In genomic region chr14:76868131-76868530, GRCm38 (mm10) we compare ENCODE assay signal across 23 mouse cellular contexts.
DNase-seq lines count a peak whose midpoint lies in the region; TF ChIP-seq lines count a peak whose summit lies in the region.
"Had no signal": no experiment of that assay in that cellular context is flagged by ENCODE, and none has a peak within 500 bp of the region (broad histone marks: within the 10 kb centered on the region; RNA-seq: fewer than 3 reads in every experiment).

No protein-coding gene starts in this region.

- intact Hi-C loops in gastrocnemius, adult 2 months (cut with DNase I): loop anchor here (5.0 kb wide), 1 partner anchor 36 kb away; no protein-coding TSS in a partner anchor
- intact Hi-C loops in heart, postnatal 10 days (cut with DNase I): no loop called here

- TF ChIP-seq CTCF in gastrocnemius, adult 2 months (IDR thresholded peaks at IDR 0.05): no peak

- H3K27ac ChIP-seq in gastrocnemius, adult 2 months: peak overlapping the region; percentile 20; the same call in 1 of the 2 replicates
- H3K27ac ChIP-seq: embryonic facial prominence, embryonic 13.5 days; forebrain, embryonic 10.5 days; forebrain, embryonic 13.5 days; heart, embryonic 13.5 days; hindbrain, embryonic 10.5 days; hindbrain, embryonic 13.5 days; intestine, embryonic 15.5 days had no signal

- DNase-seq in gastrocnemius, adult 2 months: no peak
- no peak for DNase-seq in gastrocnemius, postnatal 10 days
- peak; percentile 19 to 32 for DNase-seq in heart, postnatal 10 days
- DNase-seq in heart, adult 8-10 months (ENCODE audit: low spot score): no peak
- DNase-seq in adipocyte (ENCODE audit: low spot score): peak; percentile 12
- no peak for DNase-seq in right cerebral cortex, postnatal 4 days
- DNase-seq: adrenal gland, adult 2 months; adrenal gland, postnatal 14 days; B cell, adult 2 months; cerebellum, adult 11 months; cerebellum, adult 2 months; cerebellum, adult 9-11 months; cerebellum, postnatal 25 days; gastrocnemius, postnatal 25 days; heart, postnatal 36 days; kidney, adult 11 months had no signal

- H3K4me3 ChIP-seq in gastrocnemius, adult 2 months: no peak overlapping the region
- H3K4me3 ChIP-seq: embryonic facial prominence, embryonic 13.5 days; forebrain, embryonic 10.5 days; forebrain, embryonic 13.5 days; heart, embryonic 13.5 days; hindbrain, embryonic 10.5 days; hindbrain, embryonic 13.5 days; intestine, embryonic 15.5 days had no signal

Comparison
In these comparisons a context has a peak if more than half of its experiments do, and no peak if none do; other contexts are left out.
1. DNase-seq: peak in heart, postnatal 10 days (2 of 2) and adipocyte (single experiment); none in gastrocnemius, adult 2 months (single experiment), gastrocnemius, postnatal 10 days (single experiment), heart, adult 8-10 months (single experiment) and right cerebral cortex, postnatal 4 days (single experiment).